Mouse (Mus musculus) lung, postnatal 0 days (tissue): ENCODE results near the gene Il10.

ENCODE experiments used
- CTCF ChIP-seq: IDR thresholded peaks from 2 replicates; pipeline ENCODE4 v1.5.1; 2016; ENCODE audit warnings: antibody characterized with exemption, mild to moderate bottlenecking
- EP300 ChIP-seq: IDR thresholded peaks from 2 replicates; pipeline ENCODE4 v1.6.1; 2016; ENCODE audit warnings: antibody characterized with exemption, mild to moderate bottlenecking, control low read depth

DNA sequence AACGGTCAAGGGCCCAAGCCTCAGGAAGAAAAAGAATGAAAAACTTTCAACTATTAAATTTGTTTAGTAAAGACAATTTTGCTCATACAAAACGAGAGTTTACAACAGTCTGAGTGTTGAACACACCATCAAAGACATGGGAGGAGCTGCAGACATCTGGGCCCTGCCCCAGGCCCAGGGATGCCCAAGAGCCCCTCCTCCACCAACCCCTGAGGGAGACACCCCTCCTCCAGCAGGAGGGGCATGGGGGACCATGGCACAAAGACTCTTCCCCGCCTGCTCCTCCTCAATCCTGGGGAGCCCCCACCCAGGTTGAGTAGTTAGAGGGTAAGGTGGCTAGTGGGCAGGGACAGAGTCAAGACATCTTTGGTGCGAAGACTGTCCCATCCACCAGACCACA lies 34.0 kb downstream of the Il10 start:
- TF ChIP-seq EP300 (no peak), CTCF (no peak)
